Mouse (Mus musculus) neural tube, embryonic 12.5 days (tissue): ENCODE data around the gene Nrm. TPM values are rescaled to one million over a fixed set of nuclear protein-coding genes. Genes with fewer than 3 reads are reported as not detected.
"Not testable (repeated sequence)": the region's sequence is repeated elsewhere in the genome, so short reads cannot be mapped to it uniquely, and the experiment has no call there.

Experiments
- ATAC-seq: fragments of 200-750 bp; cut with Nextera tagmentation; 2 replicates; pipeline ENCODE4 v1.8.0; 2017; ENCODE audit warnings: low read depth, mild to moderate bottlenecking, moderate TSS enrichment, moderate library complexity; ENCODE audit not compliant: low FRiP score
- H3K27ac ChIP-seq: fragments of 300-500 bp; sonication (generic); 2 replicates; pipeline ENCODE4 v1.5.1; 2016
- H3K27me3 ChIP-seq: fragments of 300-500 bp; sonication (generic); replicated peaks from 2 replicates; pipeline ENCODE4 v1.6.1; 2016; ENCODE audit warnings: mild to moderate bottlenecking
- H3K36me3 ChIP-seq: fragments of 300-500 bp; sonication (generic); 2 replicates; pipeline ENCODE4 v1.6.1; 2016; ENCODE audit warnings: mild to moderate bottlenecking
- H3K4me1 ChIP-seq: fragments of 300-500 bp; sonication (generic); 2 replicates; pipeline ENCODE4 v1.6.1; 2016
- H3K4me2 ChIP-seq: fragments of 300-500 bp; sonication (generic); replicated peaks from 2 replicates; pipeline ENCODE4 v1.6.1; 2016; ENCODE audit warnings: mild to moderate bottlenecking
- H3K4me3 ChIP-seq: fragments of 300-500 bp; sonication (generic); 2 replicates; pipeline ENCODE4 v1.5.1; 2016
- H3K9ac ChIP-seq: fragments of 300-500 bp; sonication (generic); 2 replicates; pipeline ENCODE4 v1.6.1; 2016; ENCODE audit warnings: mild to moderate bottlenecking
- H3K9me3 ChIP-seq: fragments of 300-500 bp; sonication (generic); 2 replicates; pipeline ENCODE4 v1.6.1; 2016; ENCODE audit warnings: mild to moderate bottlenecking
- WGBS: fragments of 180-500 bp; shearing (Covaris S2); methylation state at CpG from one replicate; pipeline ENCODE4 v1.1.7; 2016; 5-methylcytosine and 5-hydroxymethylcytosine counted together
- polyA plus RNA-seq: library from polyadenylated mRNA; unstranded; fragments of >200 nt; fragmentation: Nextera tagmentation; extraction: Ambion mirVana; gene quantifications from 2 replicates; pipeline ENCODE4 v1.2.1, GENCODE M21; 2016

The Nrm gene
- polyA plus RNA-seq, 1 experiment from 2014 or later = 40.5 TPM

DNA sequence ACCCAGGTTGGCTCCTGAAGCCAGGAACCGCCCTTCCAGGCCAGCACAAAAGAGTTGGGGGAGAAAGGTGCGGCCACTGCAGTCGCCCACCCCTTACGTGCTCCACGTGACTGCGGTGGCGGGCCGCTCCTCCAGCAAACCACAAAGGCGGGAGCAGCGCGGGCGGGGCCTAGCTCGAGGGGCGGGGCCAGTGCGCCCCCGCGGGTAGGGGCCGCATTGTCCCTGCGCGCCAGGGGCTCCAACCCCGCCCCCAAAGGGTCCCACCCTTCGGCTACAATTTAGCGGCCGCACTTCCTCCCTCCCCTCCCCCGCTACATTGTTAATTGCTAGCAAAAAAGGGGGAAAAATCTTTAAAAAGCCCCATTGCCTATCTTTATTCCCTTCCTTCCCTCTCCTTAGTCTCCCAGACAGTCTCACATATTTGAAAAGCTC, 24.1 kb upstream of the Nrm start:
- Histone ChIP-seq H3K36me3 (peaks cover 38% of the 10 kb centered on the region), H3K27ac (peak overlapping the region; percentile 95), H3K4me2 (peak overlapping the region; percentile 89), H3K4me3 (peak overlapping the region; percentile 72), H3K9me3 (no peaks in the 10 kb centered on the region), H3K4me1 (peaks cover 45% of the 10 kb centered on the region), H3K27me3 (no peaks in the 10 kb centered on the region), H3K9ac (peak overlapping the region; percentile 93)
- ATAC-seq = peak; percentile 18
- WGBS = under 1% methylated on average over 25 of the region's 25 CpGs

GRCm38 (mm10) chr17:35837487-35837886, 23.6 kb upstream of the Nrm start:
- peaks cover 47% of the 10 kb centered on the region for H3K4me1 ChIP-seq
- H3K9ac ChIP-seq = peak overlapping the region; percentile 93
- no peaks in the 10 kb centered on the region for H3K27me3 ChIP-seq
- peak overlapping the region; percentile 89 for H3K4me2 ChIP-seq
- peaks cover 38% of the 10 kb centered on the region for H3K36me3 ChIP-seq
- H3K9me3 ChIP-seq = no peaks in the 10 kb centered on the region
- peak overlapping the region; percentile 95 for H3K27ac ChIP-seq
- peak overlapping the region; percentile 72 for H3K4me3 ChIP-seq
- peak; percentile 23 for ATAC-seq
- under 1% methylated on average over 18 of the region's 18 CpGs for WGBS

- Histone ChIP-seq H3K4me3 (peak within 1 kb of the TSS; percentile 72), H3K4me2 (peak within 1 kb of the TSS; percentile 89), H3K4me1 (peaks cover 47% of the 10 kb centered on the region), H3K27me3 (no peaks in the 10 kb centered on the region), H3K27ac (peak within 1 kb of the TSS; percentile 95), H3K9ac (peak within 1 kb of the TSS; percentile 93), H3K36me3 (peaks cover 37% of the 10 kb centered on the region), H3K9me3 (no peaks in the 10 kb centered on the region)
- under 1% methylated on average over 29 of the region's 29 CpGs for WGBS
- ATAC-seq = peak; percentile 76
Observed at GRCm38 (mm10) chr17:35838122-35838544, 23.0 kb upstream of the Nrm start, which contains the start of gene Tubb5. TSS of gene Tubb5 (minus strand) at chr17:35838306.

DNA sequence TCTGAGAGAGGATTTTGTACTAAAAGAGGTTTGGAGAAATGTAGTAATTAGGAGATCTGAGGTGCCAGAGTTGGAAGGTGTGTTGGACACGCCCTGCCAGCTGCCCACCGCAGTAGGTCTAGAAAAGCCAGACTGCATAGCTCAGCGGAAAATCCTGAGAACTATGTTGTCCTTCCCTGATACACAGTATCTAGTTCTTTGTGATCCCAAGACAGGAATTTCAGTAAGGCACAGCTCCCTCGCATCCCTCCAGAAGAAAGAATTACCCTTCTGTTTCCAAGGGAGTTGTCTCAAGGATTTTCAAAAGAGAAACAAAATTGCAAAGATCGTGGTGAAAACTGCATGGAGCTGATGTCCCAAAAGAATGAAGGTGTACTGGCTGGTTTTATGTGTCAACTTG, 22.5 kb upstream of the Nrm start:
- peak overlapping the region; percentile 89 for H3K4me2 ChIP-seq
- peak overlapping the region; percentile 72 for H3K4me3 ChIP-seq
- H3K9me3 ChIP-seq = no peaks in the 10 kb centered on the region
- WGBS = 2% methylated on average over 5 of the region's 5 CpGs
- H3K27me3 ChIP-seq = no peaks in the 10 kb centered on the region
- H3K9ac ChIP-seq = peak overlapping the region; percentile 61
- no peak for ATAC-seq
- peaks cover 43% of the 10 kb centered on the region for H3K4me1 ChIP-seq
- H3K36me3 ChIP-seq = peaks cover 33% of the 10 kb centered on the region
- peak overlapping the region; percentile 95 for H3K27ac ChIP-seq

GRCm38 (mm10) chr17:35839002-35839401, 22.1 kb upstream of the Nrm start:
- not testable (repeated sequence) for H3K9me3 ChIP-seq, H3K27ac ChIP-seq, ATAC-seq, H3K27me3 ChIP-seq
- Histone ChIP-seq H3K4me3 (peak overlapping the region; percentile 72), H3K4me1 (peaks cover 39% of the 10 kb centered on the region), H3K36me3 (peaks cover 28% of the 10 kb centered on the region), H3K4me2 (peak overlapping the region; percentile 89), H3K9ac (peak overlapping the region; percentile 61; the same call in 1 of the 2 replicates)
- 52% methylated on average over 3 of the region's 3 CpGs for WGBS

- 59% methylated on average over 14 of the region's 14 CpGs for WGBS
- H3K9me3 ChIP-seq = no peaks in the 10 kb centered on the region
- no peak overlapping the region for H3K27ac ChIP-seq
- H3K4me1 ChIP-seq = peaks cover 23% of the 10 kb centered on the region
- peak overlapping the region; percentile 24; the same call in 1 of the 2 replicates for H3K4me3 ChIP-seq
- no peaks in the 10 kb centered on the region for H3K27me3 ChIP-seq
- H3K9ac ChIP-seq = no peak overlapping the region
- no peak for ATAC-seq
- peak overlapping the region; percentile 47 for H3K4me2 ChIP-seq
- peaks cover 21% of the 10 kb centered on the region for H3K36me3 ChIP-seq
Observed at GRCm38 (mm10) chr17:35840561-35840960, 20.6 kb upstream of the Nrm start.

DNA sequence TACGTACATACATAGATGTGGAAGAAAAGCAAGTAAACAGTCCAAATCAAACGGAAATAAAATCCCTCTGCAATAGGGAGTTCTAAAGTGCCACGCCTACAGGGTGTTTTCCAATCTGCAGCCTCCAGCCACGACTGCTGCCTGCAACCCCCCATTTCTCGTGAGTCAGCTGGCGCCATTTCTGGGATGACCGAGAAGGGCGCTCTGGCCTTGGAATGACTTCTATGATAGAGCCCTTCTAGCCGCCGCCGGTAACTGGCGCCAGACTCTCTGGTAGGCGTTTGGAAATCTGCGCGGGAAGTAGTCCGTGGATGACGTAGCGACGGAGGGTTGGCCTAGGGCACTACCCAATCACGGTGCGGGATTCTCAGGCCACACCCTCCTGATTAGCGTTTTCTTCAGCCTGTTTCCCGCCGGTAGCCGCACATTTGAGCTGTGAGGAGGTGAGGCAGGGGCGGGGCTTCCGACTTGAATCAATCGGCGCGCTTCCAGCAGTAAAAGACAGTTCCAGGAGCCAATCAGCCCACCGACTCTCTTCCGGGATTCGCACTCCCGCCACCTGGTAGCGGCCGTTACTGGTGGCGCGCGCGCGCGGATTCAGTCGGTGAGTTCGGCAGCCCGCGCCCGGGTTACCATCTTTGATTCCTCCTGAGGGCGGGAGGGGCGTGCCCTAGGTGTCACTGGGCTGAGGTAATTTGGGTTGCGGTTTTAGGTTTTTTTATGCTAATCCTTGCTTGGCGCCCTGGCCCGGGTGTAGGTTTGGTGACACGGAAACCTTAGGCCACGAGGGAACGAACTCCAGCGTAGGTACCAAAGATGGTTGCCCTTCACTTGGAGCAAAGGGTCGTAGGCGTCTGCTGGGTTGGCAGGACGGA, 19.8 kb upstream of the Nrm start, which contains the start of gene Mdc1:
Mdc1 (plus strand) TSS at position 440 of the 875 bp plus-strand sequence.
- H3K4me1 ChIP-seq = peaks cover 16% of the 10 kb centered on the region
- WGBS = under 1% methylated on average over 59 of the region's 59 CpGs
- peak within 1 kb of the TSS; percentile 64 for H3K9ac ChIP-seq
- peak; percentile 88 for ATAC-seq
- H3K4me3 ChIP-seq = peak within 1 kb of the TSS; percentile 53
- no peaks in the 10 kb centered on the region for H3K27me3 ChIP-seq
- H3K36me3 ChIP-seq = peaks cover 21% of the 10 kb centered on the region
- peak within 1 kb of the TSS; percentile 65 for H3K4me2 ChIP-seq
- H3K27ac ChIP-seq = 0 out of 2 replicates have a peak within 1 kb of the TSS, but pooled peaks have one; percentile 26
- no peaks in the 10 kb centered on the region for H3K9me3 ChIP-seq

- H3K27me3 ChIP-seq = no peaks in the 10 kb centered on the region
- WGBS = 20% methylated on average over 11 of the region's 11 CpGs
Observed at GRCm38 (mm10) chr17:35842006-35842405, 19.1 kb upstream of the Nrm start.

DNA sequence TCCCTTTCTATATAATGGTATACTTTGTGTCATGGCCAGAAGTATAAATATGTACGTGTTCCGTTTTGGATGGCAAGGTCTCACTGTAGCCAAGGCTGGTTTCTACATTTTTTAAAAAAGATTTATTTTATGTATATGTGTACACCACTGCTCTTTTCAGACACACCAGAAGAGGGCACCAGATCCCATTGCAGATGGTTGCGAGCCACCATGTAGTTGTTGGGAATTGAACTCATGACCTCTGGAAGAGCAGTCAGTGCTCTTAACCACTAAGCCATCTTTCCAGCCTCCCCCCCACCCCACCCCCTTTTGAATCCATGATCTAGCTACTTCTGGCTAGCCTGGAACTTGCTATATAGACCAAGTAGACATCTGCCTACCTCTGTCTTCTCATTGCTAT, 17.6 kb upstream of the Nrm start:
- no peaks in the 10 kb centered on the region for H3K9me3 ChIP-seq
- H3K4me1 ChIP-seq = peaks cover 16% of the 10 kb centered on the region
- no peak overlapping the region for H3K4me2 ChIP-seq
- peaks cover 36% of the 10 kb centered on the region for H3K36me3 ChIP-seq
- no peak overlapping the region for H3K27ac ChIP-seq
- ATAC-seq = no peak
- H3K4me3 ChIP-seq = no peak overlapping the region
- no peak overlapping the region for H3K9ac ChIP-seq
- WGBS = 92% methylated on average over 3 of the region's 3 CpGs
- H3K27me3 ChIP-seq = no peaks in the 10 kb centered on the region

More at GRCm38 (mm10) chr17:35842006-35842405, 19.1 kb upstream of the Nrm start:
- Histone ChIP-seq H3K27ac (0 out of 2 replicates have a peak overlapping the region, but pooled peaks have one; percentile 26), H3K9me3 (no peaks in the 10 kb centered on the region), H3K9ac (peak overlapping the region; percentile 64), H3K36me3 (peaks cover 21% of the 10 kb centered on the region), H3K4me3 (peak overlapping the region; percentile 53), H3K4me2 (peak overlapping the region; percentile 65), H3K4me1 (peaks cover 16% of the 10 kb centered on the region)
- no peak for ATAC-seq

GRCm38 (mm10) chr17:35848112-35848511, 13.0 kb upstream of the Nrm start:
- H3K27me3 ChIP-seq = no peaks in the 10 kb centered on the region
- H3K27ac ChIP-seq = no peak overlapping the region
- 69% methylated on average over 1 of the region's 1 CpGs for WGBS
- no peaks in the 10 kb centered on the region for H3K9me3 ChIP-seq
- H3K36me3 ChIP-seq = peaks cover 76% of the 10 kb centered on the region
- H3K4me3 ChIP-seq = no peak overlapping the region
- ATAC-seq = no peak
- H3K9ac ChIP-seq = no peak overlapping the region
- no peak overlapping the region for H3K4me2 ChIP-seq
- no peaks in the 10 kb centered on the region for H3K4me1 ChIP-seq

DNA sequence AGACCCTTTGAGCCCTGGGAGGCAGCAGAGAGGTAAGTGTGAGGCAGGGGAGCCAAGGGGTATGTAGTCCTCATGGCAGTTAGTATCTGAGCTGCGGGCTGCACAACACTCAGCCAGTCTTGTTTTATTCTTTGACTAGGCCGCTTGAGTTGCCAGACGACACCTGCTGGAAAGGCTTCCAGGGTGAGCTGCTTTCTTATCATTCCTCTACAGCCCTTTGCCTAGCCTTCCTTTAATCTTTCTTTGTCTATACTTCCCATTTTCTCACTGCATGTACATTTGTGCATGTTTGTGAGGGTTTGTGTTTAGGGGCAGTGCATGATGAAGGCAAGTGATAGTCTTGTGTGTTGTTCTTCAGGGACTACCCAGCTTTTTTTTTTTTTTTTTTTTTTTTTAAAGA, 10.1 kb upstream of the Nrm start:
- WGBS = 94% methylated on average over 3 of the region's 3 CpGs
- H3K4me1 ChIP-seq = no peaks in the 10 kb centered on the region
- ATAC-seq = no peak
- no peak overlapping the region for H3K9ac ChIP-seq
- H3K27me3 ChIP-seq = no peaks in the 10 kb centered on the region
- peaks cover 85% of the 10 kb centered on the region for H3K36me3 ChIP-seq
- H3K9me3 ChIP-seq = no peaks in the 10 kb centered on the region
- H3K4me3 ChIP-seq = no peak overlapping the region
- no peak overlapping the region for H3K4me2 ChIP-seq
- no peak overlapping the region for H3K27ac ChIP-seq

DNA sequence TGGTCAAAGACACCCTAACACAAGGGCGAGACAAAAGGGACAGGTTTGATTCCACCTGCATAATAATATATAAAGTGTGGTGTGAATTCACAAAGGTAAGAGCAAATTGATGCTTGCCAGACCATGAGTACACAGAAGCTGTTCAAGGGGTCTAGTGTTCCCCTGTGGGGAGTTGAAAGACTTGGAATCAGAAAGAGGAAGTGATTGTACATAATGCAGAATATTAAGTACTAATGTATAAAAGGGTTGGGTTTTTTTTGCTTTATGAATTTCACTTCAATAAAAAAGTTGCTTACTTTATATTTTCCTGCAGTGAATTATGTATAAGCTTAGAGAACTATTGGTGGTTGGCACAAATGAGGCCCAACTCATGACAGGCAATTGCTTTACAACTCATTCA, 1.7 kb upstream of the Nrm start:
- Histone ChIP-seq H3K4me1 (peaks cover 8% of the 10 kb centered on the region; the same call in 1 of the 2 replicates), H3K36me3 (peaks cover 30% of the 10 kb centered on the region), H3K9ac (no peak overlapping the region), H3K27ac (no peak overlapping the region), H3K27me3 (no peaks in the 10 kb centered on the region), H3K4me2 (no peak overlapping the region), H3K4me3 (no peak overlapping the region), H3K9me3 (no peaks in the 10 kb centered on the region)
- 93% methylated on average over 1 of the region's 1 CpGs for WGBS
- ATAC-seq = no peak
